Mouse (Mus musculus) heart, adult 2 months (tissue): ENCODE data around the gene 3110021N24Rik. TPM values are rescaled to one million over a fixed set of nuclear protein-coding genes. Genes with fewer than 3 reads are reported as not detected.

Experiments
- DNase-seq, 2 experiments: peaks; one replicate each; pipeline ENCODE4 v3.0.0; 2021
- H3K27ac ChIP-seq: fragments of 200-600 bp; 2 replicates; pipeline ENCODE4 v1.8.1; 2022
- H3K27me3 ChIP-seq: fragments of 200-500 bp; 2 replicates; pipeline ENCODE4 v1.6.1; 2012; ENCODE audit warnings: mild to moderate bottlenecking, low read length, inconsistent platforms, mixed read lengths; ENCODE audit not compliant: control insufficient read depth, insufficient read depth
- H3K36me3 ChIP-seq: fragments of 200-500 bp; 2 replicates; pipeline ENCODE4 v1.6.1; 2012; ENCODE audit warnings: low read length, inconsistent platforms; ENCODE audit not compliant: control insufficient read depth, insufficient read depth
- H3K4me1 ChIP-seq: fragments of 200-500 bp; 2 replicates; pipeline ENCODE4 v1.6.1; 2011; ENCODE audit warnings: low read length; ENCODE audit not compliant: control insufficient read depth, insufficient read depth
- H3K4me3 ChIP-seq: fragments of 200-600 bp; 2 replicates; pipeline ENCODE4 v1.8.1; 2022
- H3K79me2 ChIP-seq: fragments of 200-500 bp; replicated peaks from 2 replicates; pipeline ENCODE4 v1.6.1; 2012; ENCODE audit warnings: mild to moderate bottlenecking, inconsistent platforms, low read length, moderate library complexity, mixed read lengths; ENCODE audit not compliant: control insufficient read depth, insufficient read depth
- H3K9ac ChIP-seq: fragments of 200-500 bp; 2 replicates; pipeline ENCODE4 v1.6.1; 2012; ENCODE audit warnings: low read depth, mild to moderate bottlenecking, control low read depth, inconsistent platforms, low read length, mixed read lengths
- CTCF ChIP-seq: fragments of 200-600 bp; IDR thresholded peaks from 2 replicates; pipeline ENCODE4 v1.8.1; 2022; ENCODE audit warnings: antibody characterized with exemption, mild to moderate bottlenecking, moderate library complexity
- EP300 ChIP-seq: fragments of 200-500 bp; IDR thresholded peaks from 2 replicates; pipeline ENCODE4 v1.6.1; 2011; ENCODE audit warnings: low read depth, low read length, control low read depth; ENCODE audit not compliant: insufficient read depth
- POLR2A ChIP-seq: fragments of 200-500 bp; IDR thresholded peaks from 2 replicates; pipeline ENCODE4 v1.6.1; 2011; ENCODE audit warnings: mild to moderate bottlenecking, low read depth, low read length, control low read depth; ENCODE audit not compliant: insufficient read depth
- WGBS: fragments of 180-500 bp; shearing (Covaris S2); methylation state at CpG from one replicate; pipeline ENCODE4 v1.1.7; 2018; 5-methylcytosine and 5-hydroxymethylcytosine counted together
- intact Hi-C: fragments of 180-260 bp; cut with DNase I; formaldehyde crosslinking; loops from one replicate; pipeline ENCODE4 v1.15.1; 2025
- polyA plus RNA-seq: library from polyadenylated mRNA; depleted of rRNA; stranded (reverse); fragments of >200 nt; gene quantifications from 2 replicates; pipeline ENCODE4 v1.2.3, GENCODE M21; 2012
- total RNA-seq, 2 experiments: library from RNA; stranded (reverse); gene quantifications; 2 replicates each; pipeline ENCODE4 v1.2.3; 2021

3110021N24Rik gene
- total and polyA plus RNA-seq, 3 experiments, result 0.10 to 0.36 (median 0.26) TPM

DNA sequence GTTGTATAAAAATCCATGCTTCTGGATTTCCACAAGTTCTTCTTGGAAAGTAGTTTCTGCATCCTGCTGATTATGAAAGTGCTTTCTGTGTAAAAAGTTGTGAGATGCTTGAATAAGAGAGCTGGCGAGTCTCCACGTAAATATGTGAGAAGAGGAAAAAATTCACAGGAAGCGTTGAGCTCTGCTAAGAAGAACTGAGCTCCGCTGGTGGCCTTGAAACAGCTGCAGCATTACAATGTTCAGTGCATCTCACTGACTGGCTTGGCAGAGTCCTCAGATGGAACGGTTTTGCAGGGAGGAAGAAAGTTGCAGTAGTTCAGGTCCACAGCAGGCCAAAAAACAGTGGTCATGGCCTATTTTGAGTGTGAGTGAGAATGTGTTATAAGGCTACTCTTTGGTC, 11.2 kb upstream of the 3110021N24Rik start:
- Histone ChIP-seq H3K4me3 (no peak overlapping the region), H3K79me2 (no peaks in the 10 kb centered on the region), H3K27ac (no peak overlapping the region), H3K36me3 (no peaks in the 10 kb centered on the region), H3K27me3 (no peaks in the 10 kb centered on the region), H3K9ac (no peak overlapping the region), H3K4me1 (no peaks in the 10 kb centered on the region)
- no peak for DNase-seq
- no peak for TF ChIP-seq POLR2A
- no peak for TF ChIP-seq EP300
- TF ChIP-seq CTCF, result no peak
- intact Hi-C loops, result no loop called here
- 55% methylated on average over 5 of the region's 5 CpGs for WGBS

DNA sequence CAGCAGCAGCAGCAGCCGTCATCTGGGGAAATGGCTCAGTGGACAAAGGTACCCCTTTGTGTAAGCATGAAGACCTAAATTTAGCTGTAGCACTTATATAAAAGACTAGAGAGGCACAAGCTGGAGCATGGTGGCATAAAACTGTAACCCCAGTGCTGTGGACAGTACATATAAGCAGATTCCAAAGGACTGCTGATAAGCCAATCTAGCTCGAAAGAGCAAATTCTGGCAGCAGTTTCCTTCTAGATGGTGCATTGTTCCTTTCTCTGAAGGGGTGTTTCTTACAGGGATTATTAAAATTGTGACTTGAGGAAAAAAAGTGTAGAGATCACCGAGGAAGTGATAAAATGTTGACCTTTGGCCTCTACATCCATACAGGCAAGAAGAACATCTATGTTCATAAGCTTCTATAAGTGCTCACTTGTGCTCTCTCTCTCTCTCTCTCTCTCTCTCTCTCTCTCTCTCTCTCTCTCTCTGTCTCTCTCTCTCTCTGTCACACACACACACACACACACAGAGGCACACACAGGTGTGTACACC, 1.9 kb downstream of the 3110021N24Rik start:
- H3K4me1 ChIP-seq, result no peaks in the 10 kb centered on the region
- WGBS, result 54% methylated on average over 3 of the region's 3 CpGs
- intact Hi-C loops, result no loop called here

DNA sequence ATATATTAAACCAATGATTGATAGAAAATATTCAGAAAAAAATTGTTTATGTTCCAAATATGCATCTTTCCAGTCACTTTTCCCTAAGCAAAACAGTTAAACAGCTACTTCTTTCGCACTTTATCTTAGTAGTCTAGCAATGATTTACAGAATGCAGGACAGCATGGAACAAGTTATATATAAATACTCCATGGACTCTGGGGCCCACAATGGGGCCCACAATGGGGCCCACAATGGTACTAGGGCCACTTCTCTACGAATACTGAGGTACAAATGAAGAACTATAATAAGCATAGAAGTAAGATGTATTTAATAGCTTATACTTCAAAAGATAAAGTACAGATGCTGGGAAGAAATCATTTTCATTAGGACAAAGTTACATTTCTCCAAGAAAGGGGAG, 4.7 kb downstream of the 3110021N24Rik start:
- WGBS, result 97% methylated on average over 2 of the region's 2 CpGs
- DNase-seq, result no peak
- intact Hi-C loops, result no loop called here
- H3K9ac ChIP-seq, result no peak overlapping the region
- no peak overlapping the region for H3K27ac ChIP-seq
- H3K4me1 ChIP-seq, result no peaks in the 10 kb centered on the region
- no peak overlapping the region for H3K4me3 ChIP-seq
- H3K27me3 ChIP-seq, result no peaks in the 10 kb centered on the region
- no peaks in the 10 kb centered on the region for H3K36me3 ChIP-seq
- H3K79me2 ChIP-seq, result no peaks in the 10 kb centered on the region
- TF ChIP-seq POLR2A (no peak), CTCF (no peak), EP300 (no peak)

More for the DNA sequence above, 1.9 kb downstream of the 3110021N24Rik start:
- Histone ChIP-seq H3K36me3 (no peaks in the 10 kb centered on the region; the same call in 1 of the 2 replicates), H3K27ac (no peak overlapping the region), H3K27me3 (no peaks in the 10 kb centered on the region), H3K9ac (no peak overlapping the region), H3K4me3 (no peak overlapping the region), H3K79me2 (no peaks in the 10 kb centered on the region)
- no peak for TF ChIP-seq CTCF
- no peak for TF ChIP-seq POLR2A
- no peak for TF ChIP-seq EP300
- DNase-seq, result no peak

DNA sequence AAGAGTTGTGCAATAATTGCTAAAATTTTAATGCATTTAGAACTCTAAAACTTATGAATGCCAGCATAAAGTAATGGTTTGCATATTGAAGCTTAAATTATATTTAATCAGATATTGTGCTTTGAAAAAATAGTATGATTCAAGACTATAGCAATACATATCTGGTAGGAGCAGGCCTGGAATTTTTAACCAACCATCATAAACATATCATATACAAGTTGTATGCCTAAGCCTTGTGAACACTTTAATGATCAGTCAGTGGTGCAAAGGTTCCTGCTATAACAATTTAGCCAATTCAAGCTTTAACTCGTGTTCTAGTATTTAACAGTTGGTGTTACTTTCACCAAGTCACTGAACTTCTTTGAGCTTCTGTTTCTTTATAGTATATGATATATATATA, 11.0 kb downstream of the 3110021N24Rik start:
- 73% methylated on average over 1 of the region's 1 CpGs for WGBS

DNA sequence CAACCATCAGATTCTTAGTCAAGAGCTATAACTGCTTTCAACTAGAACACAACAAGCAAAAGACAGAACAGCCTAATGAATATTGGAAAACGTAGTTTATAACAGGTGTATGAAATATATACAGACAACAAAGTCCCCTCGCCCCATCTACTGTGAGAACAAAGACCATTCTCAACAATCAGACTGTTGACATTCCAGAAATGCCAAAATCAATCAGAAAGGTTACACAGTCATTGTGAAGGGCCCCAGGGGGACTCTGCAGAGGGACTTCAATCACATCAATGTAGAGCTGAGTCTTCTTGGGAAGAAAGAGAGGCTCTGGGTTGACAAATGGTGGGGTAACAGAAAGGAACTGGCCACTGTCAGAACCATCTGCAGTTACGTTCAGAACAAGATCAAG, 12.1 kb downstream of the 3110021N24Rik start:
- 65% methylated on average over 3 of the region's 3 CpGs for WGBS
- intact Hi-C loops, result no loop called here
- Histone ChIP-seq H3K36me3 (no peaks in the 10 kb centered on the region; the same call in 1 of the 2 replicates), H3K4me3 (no peak overlapping the region), H3K27ac (no peak overlapping the region), H3K9ac (no peak overlapping the region), H3K4me1 (no peaks in the 10 kb centered on the region; the same call in 1 of the 2 replicates), H3K79me2 (no peaks in the 10 kb centered on the region; the same call in 1 of the 2 replicates), H3K27me3 (no peaks in the 10 kb centered on the region)
- TF ChIP-seq POLR2A (no peak), CTCF (no peak), EP300 (no peak)
- no peak for DNase-seq

More for the DNA sequence above, 11.0 kb downstream of the 3110021N24Rik start:
- no peak for DNase-seq
- Histone ChIP-seq H3K79me2 (no peaks in the 10 kb centered on the region; the same call in 1 of the 2 replicates), H3K36me3 (no peaks in the 10 kb centered on the region; the same call in 1 of the 2 replicates), H3K27me3 (no peaks in the 10 kb centered on the region), H3K27ac (no peak overlapping the region), H3K9ac (no peak overlapping the region), H3K4me3 (no peak overlapping the region), H3K4me1 (no peaks in the 10 kb centered on the region; the same call in 1 of the 2 replicates)
- intact Hi-C loops, result no loop called here
- no peak for TF ChIP-seq EP300
- no peak for TF ChIP-seq POLR2A
- no peak for TF ChIP-seq CTCF

DNA sequence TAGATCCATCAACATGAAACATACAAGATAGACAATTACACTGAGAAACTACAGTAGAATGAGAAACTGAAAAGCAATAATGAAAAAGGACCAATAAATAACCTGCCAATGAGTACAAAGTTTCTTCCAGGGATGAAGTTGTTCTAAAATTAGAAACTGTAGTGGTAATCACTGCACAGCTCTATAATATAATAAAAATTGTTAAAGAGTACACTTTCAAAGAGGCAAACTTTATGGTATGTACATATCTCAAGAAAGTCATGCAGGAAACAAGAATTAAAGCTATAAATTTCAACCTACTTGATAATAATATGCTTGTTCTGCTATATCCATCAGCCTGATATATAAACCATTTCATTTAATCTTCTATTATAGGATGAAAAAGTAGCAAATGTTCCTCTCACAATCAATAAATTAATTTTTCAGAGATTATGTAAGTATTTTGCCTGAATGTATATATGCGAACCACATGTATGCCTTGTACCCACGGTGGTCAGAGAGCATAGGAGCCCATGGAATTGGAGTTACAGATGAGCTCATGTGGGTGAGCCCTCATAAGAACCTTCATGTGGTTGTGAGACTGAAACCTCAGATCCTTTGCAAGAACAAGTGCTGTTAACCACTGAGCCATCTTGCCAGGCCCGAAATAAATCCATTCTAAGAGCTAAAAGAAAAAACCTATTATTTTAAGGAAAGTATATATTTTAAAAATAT, 26.9 kb downstream of the 3110021N24Rik start:
- Histone ChIP-seq H3K36me3 (no peaks in the 10 kb centered on the region; the same call in 1 of the 2 replicates), H3K4me1 (no peaks in the 10 kb centered on the region), H3K9ac (no peak overlapping the region), H3K79me2 (peaks cover 1% of the 10 kb centered on the region), H3K27ac (no peak overlapping the region), H3K27me3 (no peaks in the 10 kb centered on the region), H3K4me3 (no peak overlapping the region)
- intact Hi-C loops, result no loop called here
- 95% methylated on average over 3 of the region's 3 CpGs for WGBS
- TF ChIP-seq CTCF (no peak), POLR2A (no peak), EP300 (no peak)
- DNase-seq, result no peak
